36 mouse cellular contexts compared by ENCODE assay signal in genomic region chr12:91719134-91719533, GRCm38 (mm10).
A peak's percentile ranks its signal among the peaks of the same experiment; 100 is the strongest.
DNase-seq lines count a peak whose midpoint lies in the region; ATAC-seq lines count a peak whose summit lies in the region.
"Had no signal": no experiment of that assay in that cellular context is flagged by ENCODE, and none has a peak within 500 bp of the region (broad histone marks: within the 10 kb centered on the region; RNA-seq: fewer than 3 reads in every experiment).

No protein-coding gene starts in this region.

- ATAC-seq in frontal cortex, adult (ENCODE audit: low TSS enrichment): peak; percentile 20; the same call in 1 of the 2 replicates
- ATAC-seq in hematopoietic stem cell, adult 5-6 weeks (replicated peaks in 1 of 2; ENCODE audit: insufficient read depth in 1 of 2, low FRiP score in 2 of 2, low TSS enrichment in 1 of 2, low read depth in 1 of 2, poor library complexity in 2 of 2, severe bottlenecking in 2 of 2): peak; percentile 37 to 39; a peak in 1 of 4 replicates
- ATAC-seq in monocyte, adult 5-6 weeks (replicated peaks; ENCODE audit: insufficient number of reproducible peaks, low FRiP score, low TSS enrichment, poor library complexity, severe bottlenecking): peak; percentile 97
- no peak for ATAC-seq in hindbrain, embryonic 16.5 days
- ATAC-seq: forebrain, postnatal 0 days; inflammation-experienced regulatory T-cells, adult 6 months; midbrain, embryonic 13.5 days; Patski had no signal

- no peaks in the 10 kb centered on the region for H3K36me3 ChIP-seq in hindbrain, embryonic 16.5 days (ENCODE audit: control insufficient read depth, insufficient read depth, low read length)
- H3K36me3 ChIP-seq: embryonic facial prominence, embryonic 10.5 days; embryonic facial prominence, embryonic 15.5 days; forebrain, embryonic 12.5 days; heart, embryonic 12.5 days; kidney, embryonic 15.5 days; limb, embryonic 10.5 days; limb, embryonic 15.5 days; midbrain, embryonic 13.5 days; neural tube, embryonic 15.5 days; stomach, embryonic 15.5 days had no signal

- H3K4me3 ChIP-seq in hindbrain, embryonic 16.5 days (ENCODE audit: low read length): no peak overlapping the region
- H3K4me3 ChIP-seq: embryonic facial prominence, embryonic 10.5 days; embryonic facial prominence, embryonic 15.5 days; forebrain, embryonic 12.5 days; heart, embryonic 12.5 days; kidney, embryonic 15.5 days; layer of hippocampus, adult 2 months; limb, embryonic 10.5 days; limb, embryonic 15.5 days; liver, embryonic 13.5 days; midbrain, embryonic 13.5 days; neural tube, embryonic 15.5 days; stomach, embryonic 15.5 days had no signal

- H3K9ac ChIP-seq in hindbrain, embryonic 16.5 days (ENCODE audit: low read depth, low read length): no peak overlapping the region
- H3K9ac ChIP-seq: embryonic facial prominence, embryonic 15.5 days; forebrain, postnatal 0 days; heart, embryonic 12.5 days; hindbrain, embryonic 14.5 days; kidney, embryonic 15.5 days; limb, embryonic 15.5 days; liver, embryonic 13.5 days; lung, embryonic 14.5 days; midbrain, embryonic 13.5 days; neural tube, embryonic 15.5 days; stomach, embryonic 15.5 days had no signal

- no peak overlapping the region for H3K27ac ChIP-seq in hindbrain, embryonic 16.5 days (ENCODE audit: low read depth, low read length)
- H3K27ac ChIP-seq: embryonic facial prominence, embryonic 10.5 days; embryonic facial prominence, embryonic 15.5 days; forebrain, embryonic 12.5 days; hindbrain, embryonic 14.5 days; kidney, embryonic 15.5 days; layer of hippocampus, adult 2 months; limb, embryonic 10.5 days; limb, embryonic 15.5 days; liver, embryonic 13.5 days; midbrain, embryonic 13.5 days; neural tube, embryonic 15.5 days; stomach, embryonic 15.5 days had no signal

- 85% methylated on average over 7 of the region's 7 CpGs for WGBS in hindbrain, embryonic 16.5 days

- no peaks in the 10 kb centered on the region for H3K4me1 ChIP-seq in hindbrain, embryonic 16.5 days (ENCODE audit: control insufficient read depth, insufficient read depth, low read depth, low read length)
- H3K4me1 ChIP-seq: heart, embryonic 12.5 days; kidney, embryonic 15.5 days; limb, embryonic 10.5 days; limb, embryonic 15.5 days; midbrain, embryonic 13.5 days; neural tube, embryonic 15.5 days; stomach, embryonic 15.5 days had no signal

- no peaks in the 10 kb centered on the region for H3K9me3 ChIP-seq in hindbrain, embryonic 16.5 days (ENCODE audit: control insufficient read depth, low read length)
- H3K9me3 ChIP-seq: embryonic facial prominence, embryonic 10.5 days; embryonic facial prominence, embryonic 15.5 days; forebrain, embryonic 12.5 days; heart, embryonic 12.5 days; kidney, embryonic 15.5 days; limb, embryonic 10.5 days; limb, embryonic 15.5 days; liver, embryonic 13.5 days; midbrain, embryonic 13.5 days; neural tube, embryonic 15.5 days; stomach, embryonic 15.5 days had no signal

- H3K4me2 ChIP-seq in hindbrain, embryonic 16.5 days (ENCODE audit: low read length): no peak overlapping the region
- H3K4me2 ChIP-seq: embryonic facial prominence, embryonic 15.5 days; forebrain, embryonic 12.5 days; heart, embryonic 12.5 days; hindbrain, embryonic 14.5 days; kidney, embryonic 15.5 days; limb, embryonic 15.5 days; liver, embryonic 13.5 days; lung, embryonic 14.5 days; midbrain, embryonic 13.5 days; neural tube, embryonic 15.5 days; stomach, embryonic 15.5 days had no signal

- no peaks in the 10 kb centered on the region for H3K27me3 ChIP-seq in hindbrain, embryonic 16.5 days (replicated peaks; ENCODE audit: control insufficient read depth, insufficient read depth, low read length)
- H3K27me3 ChIP-seq: embryonic facial prominence, embryonic 15.5 days; forebrain, embryonic 12.5 days; heart, embryonic 12.5 days; kidney, embryonic 15.5 days; limb, embryonic 15.5 days; liver, embryonic 13.5 days; midbrain, embryonic 13.5 days; neural tube, embryonic 15.5 days; Patski; stomach, embryonic 15.5 days had no signal

- no peak for DNase-seq in frontal cortex, adult 2 months (ENCODE audit: extremely low spot score in 1 of 2, low spot score in 1 of 2)
- DNase-seq in A20 (ENCODE audit: low read depth, low spot score): peak; percentile 76
- DNase-seq in T-cell, adult 2 months (ENCODE audit: low spot score): no peak
- DNase-seq in adrenal gland, adult (ENCODE audit: inconsistent age in 2 of 2, low spot score in 1 of 2): no peak
- DNase-seq: adrenal gland, adult 2 months; adrenal gland, postnatal 36 days; cerebellum, adult 2 months; cerebellum, postnatal 14 days; forebrain, postnatal 0 days; gastrocnemius, postnatal 14 days; heart, postnatal 4 days; kidney, adult 18-20 months; kidney, postnatal 25 days; liver, embryonic 13.5 days; lung, embryonic 14.5 days; right cerebral cortex, postnatal 25 days; thymus, adult 18-20 months; thymus, postnatal 25 days had no signal
